Mouse (Mus musculus) hindbrain, postnatal 0 days (tissue): Measurements from ENCODE around the gene Loxl3. TPM values are rescaled to one million over a fixed set of nuclear protein-coding genes. Genes with fewer than 3 reads are reported as not detected.
A peak's percentile ranks its signal among the peaks of the same experiment; 100 is the strongest.

Experiments
- ATAC-seq: fragments of 200-750 bp; cut with Nextera tagmentation; 2 replicates; pipeline ENCODE4 v1.8.0; 2017; ENCODE audit warnings: mild to moderate bottlenecking, moderate TSS enrichment, moderate library complexity
- DNase-seq: peaks from one replicate; pipeline ENCODE4 v3.0.0-alpha.2; 2015; ENCODE audit warnings: low spot score
- H3K27ac ChIP-seq: fragments of 300-500 bp; sonication (generic); 2 replicates; pipeline ENCODE4 v1.5.1; 2014; ENCODE audit warnings: mild to moderate bottlenecking
- H3K27me3 ChIP-seq: fragments of 300-500 bp; sonication (generic); 2 replicates; pipeline ENCODE4 v1.6.1; 2014; ENCODE audit warnings: low read length, mixed read lengths; ENCODE audit not compliant: insufficient read depth
- H3K36me3 ChIP-seq: fragments of 300-500 bp; sonication (generic); 2 replicates; pipeline ENCODE4 v1.6.1; 2014; ENCODE audit warnings: low read length, mixed read lengths; ENCODE audit not compliant: insufficient read depth
- H3K4me1 ChIP-seq: fragments of 300-500 bp; sonication (generic); 2 replicates; pipeline ENCODE4 v1.6.1; 2014; ENCODE audit warnings: antibody characterized with exemption, low read length, mixed read lengths; ENCODE audit not compliant: insufficient read depth
- H3K4me2 ChIP-seq: fragments of 300-500 bp; sonication (generic); 2 replicates; pipeline ENCODE4 v1.6.1; 2014; ENCODE audit warnings: low read depth, mild to moderate bottlenecking, low read length, moderate library complexity, mixed read lengths
- H3K4me3 ChIP-seq: fragments of 300-500 bp; sonication (generic); 2 replicates; pipeline ENCODE4 v1.5.1; 2014; ENCODE audit warnings: low read length
- H3K9ac ChIP-seq: fragments of 300-500 bp; sonication (generic); replicated peaks from 2 replicates; pipeline ENCODE4 v1.6.1; 2014; ENCODE audit warnings: mild to moderate bottlenecking, low read length, moderate library complexity, mixed read lengths
- H3K9me3 ChIP-seq: fragments of 300-500 bp; sonication (generic); 2 replicates; pipeline ENCODE4 v1.6.1; 2016; ENCODE audit warnings: low read length, mixed read lengths
- CTCF ChIP-seq: IDR thresholded peaks from 2 replicates; pipeline ENCODE4 v1.5.1; 2016; ENCODE audit warnings: antibody characterized with exemption, control low read depth, low read depth
- WGBS: fragments of 180-500 bp; shearing (Covaris S2); extraction: QIAGEN DNeasy Blood & Tissue Kit; methylation state at CpG from one replicate; pipeline ENCODE4 v1.1.7; 2014; 5-methylcytosine and 5-hydroxymethylcytosine counted together
- polyA plus RNA-seq: library from polyadenylated mRNA; unstranded; fragments of >200 nt; fragmentation: Nextera tagmentation; extraction: Ambion mirVana; gene quantifications from 2 replicates; pipeline ENCODE4 v1.2.1, GENCODE M21; 2015
- total RNA-seq: library from RNA; depleted of rRNA; stranded (reverse); fragments of >200 nt; gene quantifications from 2 replicates; pipeline ENCODE4 v1.2.3, GENCODE M21; 2014; rRNA removed

Gene Loxl3
- 4.6 and 6.1 TPM in 2 replicates for total RNA-seq
- 5.4 and 5.6 TPM in 2 replicates for polyA plus RNA-seq

DNA sequence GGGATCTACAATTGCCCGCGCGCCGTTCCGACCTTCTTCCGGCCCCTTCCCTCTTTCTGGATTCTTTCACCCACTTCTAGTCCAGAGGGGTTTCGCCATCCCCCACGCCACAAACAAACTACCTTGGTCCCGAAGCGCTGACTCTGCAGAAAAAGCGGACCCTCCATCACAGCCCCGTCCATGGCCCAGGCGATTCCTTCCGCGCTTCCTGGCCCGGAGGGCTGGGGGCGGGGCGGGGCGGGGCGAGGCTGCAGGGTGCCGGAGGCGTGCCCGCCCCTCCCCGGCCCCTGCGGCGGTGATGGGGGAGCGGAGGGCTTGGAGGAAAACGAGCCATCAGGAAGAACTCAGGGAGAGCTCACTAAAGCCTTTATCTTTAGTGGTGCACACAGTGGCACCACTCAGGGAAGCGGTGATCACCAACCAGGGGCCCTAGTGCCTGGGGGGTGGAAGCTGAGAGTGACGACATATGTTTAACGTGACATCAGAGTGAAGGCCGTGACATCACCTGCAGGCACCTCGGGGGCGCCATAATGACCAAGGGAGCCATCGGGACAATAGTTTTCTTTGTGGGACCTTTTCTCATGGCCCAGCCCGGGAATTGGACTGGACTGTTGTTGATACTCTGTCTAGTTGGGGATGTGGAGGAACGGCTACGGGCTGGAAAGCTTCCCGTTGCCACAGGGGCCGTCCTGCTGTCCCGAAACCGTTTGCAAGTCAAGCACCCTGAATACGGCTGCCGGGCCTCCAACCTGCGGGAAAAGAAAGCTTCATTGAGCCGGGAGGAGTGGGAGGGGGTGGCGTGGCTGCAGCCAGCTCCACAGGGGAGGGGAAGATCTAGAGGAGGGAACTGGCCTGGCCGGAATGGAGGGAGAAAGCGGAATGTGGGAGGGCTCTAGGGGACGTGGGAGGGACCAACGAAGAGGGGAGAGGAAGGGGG is at the start of gene Loxl3, which contains the start of gene Dok1:
TSS of gene Loxl3 (plus strand) at position 925 of the 937 bp plus-strand sequence.
TSS of gene Dok1 (minus strand) at position 223 of the 937 bp plus-strand sequence.
- ATAC-seq (peak; percentile 74), DNase-seq (peak; percentile 67)
- no peaks in the 10 kb centered on the region for H3K9me3 ChIP-seq
- peak within 1 kb of the TSS; percentile 40; the same call in 1 of the 2 replicates for H3K9ac ChIP-seq
- H3K4me2 ChIP-seq: peak within 1 kb of the TSS; percentile 84
- H3K27ac ChIP-seq: peak within 1 kb of the TSS; percentile 67
- peaks cover 25% of the 10 kb centered on the region; the same call in 1 of the 2 replicates for H3K27me3 ChIP-seq
- WGBS: under 1% methylated on average over 48 of the region's 51 CpGs
- peak within 1 kb of the TSS; percentile 47 for H3K4me3 ChIP-seq
- TF ChIP-seq CTCF: no peak
- H3K4me1 ChIP-seq: peaks cover 11% of the 10 kb centered on the region; the same call in 1 of the 2 replicates
- H3K36me3 ChIP-seq: no peaks in the 10 kb centered on the region

GRCm38 (mm10) chr6:82987411-82987971 is 46.5 kb upstream of the Loxl3 start:
- no peak for DNase-seq
- H3K36me3 ChIP-seq: no peaks in the 10 kb centered on the region
- H3K27me3 ChIP-seq: no peaks in the 10 kb centered on the region
- no peaks in the 10 kb centered on the region for H3K4me1 ChIP-seq
- WGBS: 58% methylated on average over 9 of the region's 9 CpGs
- no peak overlapping the region for H3K9ac ChIP-seq
- no peak for ATAC-seq
- no peak overlapping the region for H3K4me2 ChIP-seq
- no peaks in the 10 kb centered on the region for H3K9me3 ChIP-seq
- no peak for TF ChIP-seq CTCF
- H3K27ac ChIP-seq: no peak overlapping the region
- no peak overlapping the region for H3K4me3 ChIP-seq

DNA sequence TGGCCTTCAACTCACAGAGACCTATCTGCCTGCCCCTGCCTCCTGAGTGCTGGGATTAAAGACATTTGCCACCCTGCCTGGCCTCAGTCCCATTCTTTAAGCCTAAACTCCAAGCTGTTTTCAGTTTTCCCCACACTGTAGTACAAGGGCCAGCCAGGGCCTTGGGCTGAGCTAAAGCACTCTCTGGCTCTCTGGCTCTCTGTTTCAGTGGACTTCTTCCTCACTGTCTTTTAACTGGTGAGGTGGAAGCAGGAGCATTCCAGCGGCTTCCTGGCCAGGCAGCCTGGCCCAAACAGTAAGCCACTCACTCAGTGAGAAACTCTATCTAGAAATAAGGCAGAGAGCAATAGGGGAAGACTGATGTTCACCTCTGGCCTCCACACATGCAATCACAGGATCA is 40.3 kb upstream of the Loxl3 start:
- Histone ChIP-seq H3K4me2 (no peak overlapping the region), H3K27ac (no peak overlapping the region), H3K27me3 (no peaks in the 10 kb centered on the region), H3K9ac (no peak overlapping the region), H3K36me3 (no peaks in the 10 kb centered on the region), H3K9me3 (no peaks in the 10 kb centered on the region), H3K4me1 (0 out of 2 replicates have a peak, but pooled peaks cover 4% of the 10 kb centered on the region), H3K4me3 (no peak overlapping the region)
- DNase-seq (no peak), ATAC-seq (no peak)
- no peak for TF ChIP-seq CTCF
- 52% methylated on average over 1 of the region's 1 CpGs for WGBS

- Histone ChIP-seq H3K27ac (no peak overlapping the region), H3K4me1 (0 out of 2 replicates have a peak, but pooled peaks cover 4% of the 10 kb centered on the region), H3K4me2 (no peak overlapping the region), H3K9me3 (no peaks in the 10 kb centered on the region), H3K27me3 (no peaks in the 10 kb centered on the region), H3K36me3 (no peaks in the 10 kb centered on the region), H3K4me3 (no peak overlapping the region), H3K9ac (no peak overlapping the region)
- no peak for TF ChIP-seq CTCF
- no peak for ATAC-seq
- no peak for DNase-seq
- WGBS: 77% methylated on average over 7 of the region's 7 CpGs
These were observed 39.6 kb upstream of the Loxl3 start for GRCm38 (mm10) chr6:82994372-82994771.

DNA sequence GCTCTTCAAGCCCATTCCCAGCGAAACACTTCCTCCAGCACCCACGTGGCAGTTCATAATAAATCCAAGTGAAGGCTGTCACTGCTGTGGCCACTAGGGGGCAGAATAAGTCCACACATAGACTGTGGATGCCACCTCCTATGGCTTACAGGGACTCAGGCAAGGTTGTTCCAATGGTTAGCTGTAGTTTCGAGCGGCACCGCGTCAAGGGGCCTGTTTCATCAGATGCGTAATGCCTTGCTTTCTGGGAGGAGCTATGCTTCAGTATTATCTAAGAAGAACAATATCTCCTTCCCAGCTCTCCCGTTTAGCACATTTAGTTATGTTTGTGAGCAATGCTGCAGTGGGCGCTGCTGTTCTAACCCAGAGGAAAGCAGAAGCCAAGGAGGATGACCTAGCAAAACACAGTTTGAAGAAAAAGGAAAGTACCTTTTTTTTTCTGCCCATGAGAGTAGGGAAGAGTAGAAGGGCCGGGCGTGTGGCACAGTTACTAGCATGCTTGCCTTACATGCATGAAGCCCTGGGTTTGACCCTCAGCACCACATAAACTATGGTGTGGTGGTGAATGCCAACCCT is 37.1 kb upstream of the Loxl3 start:
- Histone ChIP-seq H3K36me3 (no peaks in the 10 kb centered on the region), H3K9me3 (no peaks in the 10 kb centered on the region), H3K27me3 (no peaks in the 10 kb centered on the region), H3K9ac (no peak overlapping the region), H3K4me3 (no peak overlapping the region), H3K4me1 (0 out of 2 replicates have a peak, but pooled peaks cover 4% of the 10 kb centered on the region), H3K4me2 (peak overlapping the region; percentile 38), H3K27ac (peak overlapping the region; percentile 16; the same call in 1 of the 2 replicates)
- peak; percentile 99 for TF ChIP-seq CTCF
- WGBS: 11% methylated on average over 11 of the region's 11 CpGs
- ATAC-seq: peak; percentile 96
- DNase-seq: peak; percentile 96

DNA sequence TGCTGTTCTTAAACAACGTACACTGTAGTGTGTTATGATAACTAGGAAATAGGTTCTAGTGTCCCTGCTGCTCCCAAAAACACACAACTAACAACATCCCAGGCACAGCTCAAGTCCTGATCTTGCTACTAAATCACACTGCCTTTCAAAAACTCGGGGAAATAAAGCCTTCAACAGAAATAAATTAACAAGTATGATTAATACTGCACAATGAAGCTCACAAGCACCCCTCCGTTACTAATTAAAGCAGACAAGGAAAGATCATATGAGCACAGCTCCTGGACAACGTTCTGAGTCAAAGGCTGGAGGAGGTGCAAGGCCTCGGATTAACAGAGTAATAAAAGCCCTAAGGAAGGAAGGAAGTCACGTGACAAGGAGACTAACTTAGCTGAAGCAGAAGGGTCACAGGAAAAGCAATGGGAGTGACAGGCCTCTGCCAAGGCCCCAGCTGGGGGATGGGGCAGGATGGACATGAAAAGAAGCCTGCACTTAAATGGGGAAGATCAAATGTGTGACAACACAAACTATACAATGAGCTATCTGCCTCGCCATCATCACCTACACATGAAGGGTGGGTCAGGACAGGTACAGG is 36.4 kb upstream of the Loxl3 start:
- H3K4me3 ChIP-seq: no peak overlapping the region
- 57% methylated on average over 7 of the region's 7 CpGs for WGBS
- H3K4me2 ChIP-seq: no peak overlapping the region
- H3K9ac ChIP-seq: no peak overlapping the region
- H3K9me3 ChIP-seq: no peaks in the 10 kb centered on the region
- H3K36me3 ChIP-seq: no peaks in the 10 kb centered on the region
- no peak overlapping the region for H3K27ac ChIP-seq
- TF ChIP-seq CTCF: no peak
- DNase-seq (no peak), ATAC-seq (no peak)
- H3K27me3 ChIP-seq: no peaks in the 10 kb centered on the region
- H3K4me1 ChIP-seq: 0 out of 2 replicates have a peak, but pooled peaks cover 4% of the 10 kb centered on the region
